Mouse (Mus musculus) kidney, adult 8-10 months (tissue): Measurements from ENCODE around the gene Pcid2.

Source experiments
- DNase-seq, 2 experiments: peaks; one replicate each; pipeline ENCODE4 v3.0.0; 2022

Pcid2 gene

DNA sequence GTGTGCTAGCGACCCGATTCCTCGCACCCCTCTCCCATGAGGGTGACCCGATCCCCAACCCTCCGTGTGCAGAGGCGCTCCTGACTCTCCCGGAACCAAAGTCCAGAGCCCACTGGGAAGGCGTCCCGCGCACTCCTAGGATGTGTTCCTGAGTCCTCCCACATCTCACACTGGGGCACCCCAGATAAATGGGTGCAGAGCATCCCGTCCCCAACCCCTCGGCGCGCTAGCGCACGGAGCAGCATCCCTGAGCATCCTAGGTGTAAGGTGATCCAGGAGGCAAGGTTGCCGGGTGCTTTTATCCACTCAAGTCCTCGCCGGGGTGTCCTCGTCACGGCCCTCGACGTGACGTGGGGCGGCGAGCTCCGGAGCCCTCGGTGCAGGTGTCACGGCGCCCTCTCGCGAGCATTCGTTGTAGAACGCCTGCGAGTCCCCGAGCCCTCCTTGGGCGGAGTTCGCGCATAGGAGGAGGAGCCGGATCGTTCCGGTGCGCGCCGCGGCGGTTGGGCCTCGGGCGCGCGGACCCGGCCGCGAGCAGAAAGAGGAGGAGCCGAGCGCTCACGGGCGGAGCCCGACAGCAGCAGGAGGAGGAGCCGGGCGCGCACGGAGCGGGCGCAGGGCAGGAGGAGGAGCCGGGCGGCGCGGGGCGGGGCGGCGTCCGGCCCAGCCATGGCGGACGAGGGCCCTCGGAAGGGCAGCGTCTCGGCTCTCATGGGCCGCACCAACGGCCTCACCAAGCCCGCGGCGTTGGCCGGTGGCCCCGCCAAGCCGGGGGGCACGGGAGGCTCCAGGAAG lies at the start of gene Pcid2, which contains the start of gene Cul4a:
TSS of gene Pcid2 (minus strand) at position 373 of the 795 bp plus-strand sequence.
TSS of gene Cul4a (plus strand) at position 535 of the 795 bp plus-strand sequence.
- DNase-seq: peak; percentile 96

DNA sequence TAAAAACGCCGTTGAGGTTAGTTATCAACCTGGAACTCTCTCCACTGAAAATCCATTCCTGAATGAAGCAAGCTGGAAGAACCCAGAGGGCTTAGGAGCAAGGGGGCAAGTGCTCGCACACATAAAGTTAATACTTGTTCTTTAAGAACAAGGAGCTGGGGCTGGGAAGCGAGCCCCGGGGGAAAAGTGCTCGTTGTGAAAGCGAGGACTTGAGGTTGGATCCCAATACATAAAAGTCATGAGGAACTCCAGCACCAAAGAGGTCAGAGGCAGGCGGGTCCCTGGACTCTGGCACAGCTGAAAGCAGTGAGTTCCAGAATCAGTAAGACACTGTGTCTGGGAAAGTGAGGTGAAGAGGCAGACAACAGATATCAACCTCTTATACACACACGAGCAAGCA lies 48.8 kb upstream of the Pcid2 start:
- no peak for DNase-seq

DNA sequence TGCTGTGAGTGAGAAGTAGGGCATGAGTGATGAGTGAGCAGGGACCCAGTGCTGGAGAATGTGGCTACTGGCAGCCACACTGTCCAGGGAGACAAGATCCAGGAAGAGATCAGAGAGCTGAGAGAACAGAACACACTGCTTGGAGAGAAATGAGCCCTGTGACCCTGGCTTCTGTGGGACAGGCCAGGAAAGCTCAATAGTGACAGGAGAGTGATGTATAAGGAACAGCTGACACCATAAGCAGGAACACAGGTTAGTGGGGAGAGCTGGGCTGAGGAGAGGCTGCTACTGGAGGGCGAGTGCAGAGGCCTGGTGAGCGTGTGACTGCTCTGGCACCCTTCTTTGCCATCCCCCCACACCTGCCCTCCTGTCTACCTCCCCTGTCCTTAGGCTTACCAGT lies 45.7 kb upstream of the Pcid2 start:
- DNase-seq: no peak

DNA sequence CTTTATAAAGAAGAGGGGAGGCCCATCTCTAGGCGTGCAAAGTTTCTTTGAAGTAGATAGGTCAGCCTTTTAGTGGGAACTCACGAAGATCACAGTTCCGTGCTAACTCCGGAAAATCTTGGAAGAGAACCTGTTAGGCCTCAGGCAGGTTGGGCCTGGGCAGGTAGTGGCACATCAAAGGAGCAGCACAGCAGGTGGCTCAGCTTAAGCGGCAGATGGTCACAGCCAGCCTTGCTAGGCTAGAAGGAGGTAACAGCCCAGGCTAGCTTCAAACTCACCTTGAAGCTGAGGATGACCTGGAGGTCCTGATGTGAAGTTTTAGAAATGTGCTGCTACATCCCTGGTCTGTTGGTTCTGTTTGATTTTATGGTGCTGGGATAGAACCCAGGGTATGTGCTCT lies 44.6 kb upstream of the Pcid2 start:
- DNase-seq: no peak

DNA sequence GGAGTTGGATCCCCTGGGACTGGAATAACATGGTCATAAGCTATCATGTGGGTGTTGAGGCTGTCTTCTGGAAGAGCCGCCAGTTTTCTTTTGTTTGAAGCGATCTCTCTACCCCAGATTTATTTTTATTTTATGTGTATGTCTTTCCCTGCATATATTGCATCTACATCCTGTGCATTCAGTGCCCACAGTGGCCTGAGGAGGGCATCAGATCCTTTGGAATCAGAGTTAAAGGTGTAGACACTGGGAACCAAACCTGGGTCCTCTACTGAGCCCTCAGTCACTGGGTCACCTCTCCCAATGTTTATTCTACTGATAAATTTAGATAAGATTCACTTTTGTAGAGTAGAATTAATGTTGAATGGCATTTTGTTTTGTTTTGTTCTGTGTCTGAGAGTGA lies 44.0 kb upstream of the Pcid2 start:
- DNase-seq: no peak

DNA sequence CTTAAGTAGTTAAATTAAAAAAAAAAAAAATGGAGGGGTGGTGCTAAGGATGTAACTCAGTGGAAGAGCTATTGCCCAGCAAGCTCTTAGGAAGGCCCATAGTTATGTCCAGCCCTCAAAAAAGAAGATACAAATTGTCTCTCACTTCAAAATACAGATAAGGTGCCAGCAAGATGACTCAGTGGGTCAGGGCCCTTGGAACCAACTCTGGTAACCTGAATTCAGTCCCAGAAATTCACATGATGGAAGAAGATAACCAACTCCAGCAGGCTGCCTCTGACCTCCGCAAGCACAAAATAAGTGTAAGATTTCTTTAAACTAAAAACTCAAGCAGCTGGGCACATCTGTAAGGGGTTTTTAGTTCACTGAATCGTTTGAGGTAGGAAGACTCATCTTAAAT lies 43.2 kb upstream of the Pcid2 start:
- no peak for DNase-seq

DNA sequence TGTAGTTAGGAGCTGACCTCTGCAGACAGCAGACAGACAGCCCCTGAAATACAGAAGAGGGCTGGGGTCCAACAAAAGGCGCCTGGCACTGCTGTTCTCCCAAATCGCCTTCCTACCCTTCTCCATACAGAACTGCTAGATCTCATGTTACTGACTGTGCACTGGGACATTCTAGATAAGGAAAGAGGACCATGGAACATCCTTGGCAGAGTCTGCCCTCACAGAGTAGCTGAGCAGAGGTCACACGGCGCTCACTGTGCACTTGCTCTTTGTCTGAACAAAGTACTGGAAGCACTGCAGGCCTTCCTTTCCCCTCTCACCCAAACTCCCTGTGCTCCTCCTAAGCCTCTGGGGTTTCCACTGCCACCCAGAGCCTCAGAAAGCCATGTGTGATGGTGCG lies 36.4 kb upstream of the Pcid2 start:
- no peak for DNase-seq

DNA sequence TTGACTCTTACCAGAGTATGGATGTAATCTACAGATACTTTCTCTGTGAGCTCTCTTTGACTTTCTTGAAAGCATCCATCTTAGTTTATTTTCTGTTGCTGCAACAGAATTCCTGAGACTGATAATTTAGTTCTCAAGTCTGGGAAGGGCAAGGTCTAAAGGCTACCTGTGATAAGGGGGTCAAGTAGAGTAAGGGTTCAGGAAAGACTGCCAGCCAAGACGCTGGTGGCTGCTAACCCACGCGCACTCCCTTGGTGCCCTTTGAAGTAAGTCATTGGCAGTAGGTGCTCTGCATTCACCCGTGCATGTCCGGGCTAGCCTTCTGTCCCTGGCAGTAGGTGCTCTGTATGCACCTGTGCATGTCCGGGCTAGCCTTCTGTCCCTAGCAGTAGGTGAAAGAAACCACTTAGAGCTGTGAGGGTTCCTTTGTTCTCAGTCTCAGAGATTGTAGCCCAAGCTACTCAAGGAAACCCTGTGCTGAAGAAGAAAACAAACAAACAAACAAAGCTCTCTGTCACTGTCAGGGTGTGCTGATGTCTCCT lies 34.5 kb upstream of the Pcid2 start:
- DNase-seq: no peak

DNA sequence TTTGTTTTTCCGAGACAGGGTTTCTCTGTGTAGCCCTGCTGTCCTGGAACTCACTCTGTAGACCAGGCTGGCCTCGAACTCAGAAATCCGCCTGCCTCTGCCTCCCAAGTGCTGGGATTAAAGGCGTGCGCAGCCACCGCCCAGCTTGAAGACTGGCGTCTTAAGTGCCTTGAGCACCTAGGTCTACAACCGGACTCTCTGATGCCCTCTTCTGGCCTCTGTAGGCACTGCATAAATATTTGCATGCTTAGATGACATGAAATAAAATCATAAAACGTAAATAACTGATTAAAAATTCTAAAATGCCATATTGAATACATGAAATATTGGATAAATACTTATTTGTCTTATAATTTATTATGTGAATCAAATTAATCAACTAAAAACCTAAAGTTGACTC lies 27.0 kb upstream of the Pcid2 start:
- DNase-seq: peak; percentile 39 to 74

DNA sequence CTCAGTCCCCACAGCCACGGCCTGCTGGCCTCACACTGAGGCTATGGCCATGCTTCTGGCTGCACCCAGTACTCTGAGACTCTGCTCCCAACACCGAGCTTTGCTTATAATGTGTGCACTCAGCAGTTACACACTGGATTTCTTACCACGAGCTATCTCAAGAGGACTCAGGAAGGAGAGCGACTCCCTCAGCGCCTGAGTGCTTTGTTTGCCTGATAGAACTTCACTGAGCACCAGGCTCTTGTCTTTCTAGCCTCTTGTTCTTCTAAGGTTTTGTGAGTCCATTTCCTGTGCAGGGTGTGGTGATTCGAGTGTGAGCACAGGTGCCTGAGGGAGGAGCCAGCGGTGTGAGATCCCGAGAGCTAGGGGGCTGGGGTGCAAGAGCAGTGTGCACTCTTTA lies 19.6 kb upstream of the Pcid2 start:
- no peak for DNase-seq

DNA sequence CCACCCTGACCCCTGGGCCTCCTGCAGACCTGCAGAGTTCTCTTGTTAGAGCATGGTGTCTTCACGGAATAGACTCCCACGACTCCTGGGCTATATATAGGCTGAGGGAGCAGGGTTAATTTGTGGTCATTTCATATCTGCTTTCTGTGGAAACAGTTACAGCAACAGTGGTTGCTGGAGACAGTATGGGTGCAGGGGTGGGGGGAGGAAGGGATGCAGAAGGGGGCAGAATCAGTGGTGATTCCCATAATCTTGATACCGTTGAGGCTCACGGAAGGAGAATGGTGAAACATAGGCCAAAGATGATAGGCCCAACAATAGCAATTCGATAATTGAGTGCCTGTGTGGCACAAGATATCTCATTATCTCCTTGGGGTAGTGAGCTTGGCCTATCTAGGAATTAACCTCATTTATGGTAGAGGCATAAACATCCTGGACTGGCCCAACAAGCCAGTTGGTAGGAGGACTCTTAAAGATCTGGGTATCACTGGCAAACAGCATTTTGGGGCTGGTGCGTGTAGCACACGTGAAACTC lies 17.7 kb upstream of the Pcid2 start:
- no peak for DNase-seq

DNA sequence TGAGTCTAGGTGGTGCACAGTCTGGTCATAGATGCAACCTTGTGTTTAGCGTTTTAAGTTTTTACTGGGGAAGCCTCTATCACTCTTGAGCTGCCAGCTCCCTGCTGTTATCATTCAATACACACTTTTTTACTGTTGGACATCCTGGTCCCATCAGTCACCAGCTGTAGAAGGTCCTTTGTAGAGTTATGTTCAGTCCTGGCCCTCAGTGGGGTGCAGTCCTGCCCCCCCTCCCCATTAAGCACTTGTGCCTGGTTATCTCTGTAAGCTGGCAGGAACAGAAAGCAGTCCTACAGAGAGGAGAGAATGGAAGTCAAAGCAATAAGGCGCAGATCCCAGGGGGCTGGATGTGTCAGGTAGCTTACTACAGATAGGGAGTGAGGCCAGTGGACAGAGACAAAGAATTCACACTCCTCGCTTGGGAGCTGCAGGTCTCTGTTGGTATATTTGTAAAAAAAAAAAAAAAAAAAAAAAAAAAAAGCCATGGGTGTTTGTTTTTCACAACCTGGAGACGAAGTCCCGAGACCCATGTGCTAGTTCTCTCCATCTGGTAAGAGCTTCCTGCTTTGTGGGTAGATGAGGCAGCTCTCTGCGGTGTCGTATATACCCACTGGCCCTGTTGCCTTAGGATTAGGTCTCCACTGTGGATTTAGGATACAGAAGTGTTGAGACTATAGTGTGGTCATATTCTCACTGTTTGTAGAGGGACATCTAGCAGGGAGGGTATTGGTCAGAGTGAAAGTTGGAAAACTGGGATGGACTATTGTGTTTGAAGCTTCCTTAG lies 15.8 kb upstream of the Pcid2 start:
- no peak for DNase-seq

DNA sequence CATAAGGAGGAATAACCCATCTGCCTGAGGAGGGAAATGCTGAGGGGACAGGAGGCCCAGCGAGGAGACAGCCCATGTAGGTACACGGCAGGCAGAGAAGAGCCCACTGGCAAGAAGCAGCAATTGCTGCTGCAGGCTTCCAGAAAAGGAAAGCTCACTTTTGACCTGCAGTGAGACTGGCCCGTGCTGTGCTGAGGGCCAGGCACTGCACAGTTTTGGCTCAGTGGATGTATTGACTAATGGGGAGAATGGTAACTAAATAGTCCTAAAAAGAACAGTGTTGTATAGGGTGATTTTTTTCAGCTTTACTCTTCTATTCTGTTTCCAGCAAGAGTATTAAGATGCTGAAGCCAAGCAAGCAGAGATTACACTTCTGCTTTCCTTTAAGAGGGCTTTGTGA lies 13.3 kb upstream of the Pcid2 start:
- no peak for DNase-seq

DNA sequence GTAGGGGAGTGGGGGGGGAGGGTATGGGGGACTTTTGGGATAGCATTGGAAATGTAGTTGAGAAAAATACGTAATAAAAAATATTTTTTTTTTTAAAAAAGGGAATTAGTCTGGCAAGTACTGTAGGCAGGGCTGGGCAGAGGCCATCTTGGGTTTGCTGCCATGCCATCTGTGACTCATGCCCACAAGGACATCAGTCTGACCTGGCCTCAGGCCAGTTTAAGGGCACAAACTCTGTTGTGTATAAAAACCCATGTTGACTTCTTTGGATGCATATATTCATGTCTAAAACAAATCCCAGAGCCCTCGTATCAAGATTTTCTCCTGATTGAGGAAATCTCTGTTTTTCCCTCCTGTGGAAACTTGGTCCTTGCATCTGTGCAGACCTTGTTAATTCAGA lies 11.8 kb upstream of the Pcid2 start:
- DNase-seq: no peak

DNA sequence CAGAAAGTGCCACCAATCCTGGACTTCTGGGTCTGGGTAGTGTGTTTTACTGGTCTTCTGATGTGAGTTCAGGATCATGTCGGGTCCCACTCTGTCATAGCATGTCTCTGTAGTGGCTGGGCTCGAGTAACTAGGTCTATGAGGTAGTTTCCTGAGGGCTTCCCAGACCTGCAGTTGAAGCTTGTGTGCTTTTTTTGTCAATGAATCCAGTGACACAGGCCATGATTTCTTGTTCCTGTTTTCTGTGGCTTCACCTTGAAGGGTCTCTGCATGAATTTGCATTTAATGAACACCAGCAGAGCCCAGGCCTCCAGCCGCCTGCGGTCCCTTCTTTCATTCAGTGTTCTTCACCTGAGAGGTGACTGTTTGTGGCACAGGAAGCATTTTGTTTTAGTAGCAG lies 8.0 kb upstream of the Pcid2 start:
- DNase-seq: no peak

DNA sequence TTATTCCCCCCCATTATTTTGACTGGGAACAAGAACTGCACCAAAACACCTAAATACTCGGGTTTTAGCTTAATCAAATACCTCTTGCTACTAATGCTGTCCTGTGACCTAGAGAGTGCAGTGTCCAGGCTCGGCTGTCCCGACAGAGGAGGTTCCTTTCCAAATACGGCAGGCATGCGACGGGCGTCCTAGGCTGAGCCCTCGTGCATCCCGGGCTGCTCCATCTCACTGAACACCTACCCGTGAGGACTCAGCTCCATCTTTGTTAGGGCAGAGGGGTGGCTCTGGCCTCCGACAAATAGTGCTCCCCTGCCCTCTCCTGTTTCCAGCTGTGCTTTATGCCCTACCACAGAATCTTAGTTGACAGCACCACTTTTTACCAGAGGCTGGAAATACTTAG lies 6.7 kb upstream of the Pcid2 start:
- no peak for DNase-seq

DNA sequence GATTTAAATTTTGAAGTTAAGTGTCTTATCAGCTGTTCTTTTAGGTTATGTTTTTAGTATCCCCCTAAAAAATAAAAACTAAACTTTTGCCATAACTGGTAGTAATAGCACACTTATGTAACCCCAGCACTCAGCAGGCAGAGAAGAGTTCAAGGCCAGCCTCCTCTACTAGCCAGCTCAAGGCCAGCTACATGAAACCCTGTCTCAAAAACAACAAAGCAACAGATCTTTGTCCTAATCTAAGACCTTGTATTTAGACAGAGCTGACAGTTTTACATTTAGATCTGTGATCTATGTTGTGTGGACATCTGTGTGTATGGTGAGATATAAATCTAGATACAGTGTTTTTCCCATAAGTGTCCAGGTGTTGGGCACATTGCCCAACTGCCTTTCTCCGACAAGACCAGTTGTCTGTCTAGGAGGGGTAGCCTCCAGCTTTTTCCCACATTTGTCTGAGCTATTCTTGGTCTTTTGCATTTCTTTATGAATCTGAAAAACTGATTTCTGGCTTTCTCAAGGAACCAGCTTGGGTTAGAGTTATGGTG lies 4.2 kb upstream of the Pcid2 start:
- no peak for DNase-seq

DNA sequence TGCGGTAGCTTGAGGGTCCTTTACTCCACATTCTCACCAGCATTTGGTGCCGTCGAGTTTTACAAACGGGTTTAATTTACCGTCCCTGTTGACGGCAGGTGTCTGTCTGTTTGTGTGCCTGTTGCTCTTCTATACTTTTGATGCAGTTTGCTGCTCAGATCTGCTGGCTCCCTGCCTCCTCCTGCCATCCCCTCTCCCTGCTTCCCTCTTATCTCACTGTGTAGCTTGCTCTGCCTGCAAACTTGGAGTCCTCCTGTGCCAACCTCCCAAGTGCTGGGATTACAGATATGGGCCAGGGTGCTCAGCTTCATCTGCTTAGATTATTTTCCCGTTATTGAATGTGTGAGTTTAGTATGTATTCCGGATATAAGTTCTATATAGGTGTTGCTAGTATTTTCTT lies 3.7 kb upstream of the Pcid2 start:
- DNase-seq: no peak

DNA sequence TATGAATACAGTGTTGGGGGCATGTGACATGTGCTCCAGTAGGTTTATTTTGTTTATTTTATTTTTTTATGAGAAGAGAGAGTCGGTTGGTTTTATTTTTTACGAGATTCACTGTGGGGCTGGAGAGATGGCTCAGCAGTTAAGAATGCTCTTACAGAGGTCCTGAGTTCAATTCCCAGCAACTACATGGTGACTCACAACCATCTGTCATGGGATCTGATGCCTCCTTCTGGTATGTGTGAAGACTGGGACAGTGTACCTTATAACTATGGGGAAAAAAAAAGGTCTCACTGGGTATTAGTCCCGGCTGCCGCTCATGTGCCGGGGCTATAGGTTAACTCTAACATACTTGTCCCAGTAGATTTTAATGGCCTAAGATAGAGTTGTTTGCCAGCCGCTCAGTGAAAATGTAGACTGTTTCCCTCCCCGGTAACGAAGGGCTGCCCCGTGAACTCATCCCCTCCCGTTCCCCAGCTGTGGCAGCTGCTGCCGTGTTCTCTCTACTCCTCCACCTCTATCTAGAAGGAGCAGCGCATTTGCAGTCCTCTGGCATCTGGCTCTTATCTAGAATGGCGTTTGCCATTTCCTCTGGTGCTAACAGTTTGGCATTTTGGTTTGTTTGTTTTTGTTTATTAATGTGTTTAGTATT lies 2.9 kb upstream of the Pcid2 start:
- no peak for DNase-seq

DNA sequence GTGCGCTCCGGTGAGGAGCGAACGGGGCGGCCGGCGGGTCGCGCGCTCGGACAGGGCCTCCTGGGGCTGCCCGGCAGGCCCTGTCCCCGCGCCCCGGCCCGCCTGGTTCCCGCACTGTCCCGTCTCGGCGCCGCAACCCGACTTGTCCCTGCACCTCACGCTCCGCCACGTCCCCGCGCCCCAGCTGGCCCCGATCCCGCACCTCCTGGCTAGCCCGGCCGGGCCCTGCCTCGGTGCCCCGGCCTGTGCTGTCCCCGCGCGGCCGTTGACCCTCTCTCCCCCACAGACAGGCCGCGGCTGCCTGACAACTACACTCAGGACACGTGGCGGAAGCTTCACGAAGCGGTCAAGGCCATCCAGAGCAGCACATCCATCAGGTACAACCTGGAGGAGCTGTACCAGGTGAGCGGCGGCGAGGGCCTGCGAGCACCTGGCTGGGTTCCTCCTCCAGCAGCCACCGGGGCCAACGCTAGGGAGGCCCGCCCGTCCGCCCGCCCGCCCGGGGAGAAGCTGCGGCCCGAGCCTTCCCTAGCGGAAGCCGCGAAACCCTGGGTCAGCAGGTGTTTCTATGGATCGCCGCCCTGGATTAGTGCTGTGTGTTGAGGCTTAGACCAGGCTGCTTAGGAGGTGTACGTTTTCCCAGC lies 771 bp upstream of the Pcid2 start:
- peak; percentile 43 to 56 for DNase-seq

DNA sequence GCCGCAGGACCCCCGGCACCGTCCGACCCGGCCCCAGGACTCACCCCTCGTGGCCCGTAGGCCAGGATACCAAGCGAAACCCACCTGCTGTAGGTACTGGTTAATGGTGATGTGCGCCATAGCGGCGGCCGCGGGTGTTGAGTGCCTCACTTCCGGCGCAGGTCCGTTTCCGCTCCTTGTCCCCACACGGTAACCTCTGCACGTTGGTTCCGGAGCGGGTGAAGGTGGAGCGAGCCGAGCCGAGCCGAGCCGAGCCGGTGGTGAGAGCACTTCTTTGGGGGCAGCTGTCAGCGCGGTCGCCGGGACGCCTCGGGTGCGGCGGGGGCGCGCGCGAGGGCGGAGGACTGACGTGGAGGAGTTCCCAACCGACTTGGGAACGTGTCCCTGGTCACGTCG lies 570 bp downstream of the Pcid2 start:
- peak; percentile 85 to 90 for DNase-seq

DNA sequence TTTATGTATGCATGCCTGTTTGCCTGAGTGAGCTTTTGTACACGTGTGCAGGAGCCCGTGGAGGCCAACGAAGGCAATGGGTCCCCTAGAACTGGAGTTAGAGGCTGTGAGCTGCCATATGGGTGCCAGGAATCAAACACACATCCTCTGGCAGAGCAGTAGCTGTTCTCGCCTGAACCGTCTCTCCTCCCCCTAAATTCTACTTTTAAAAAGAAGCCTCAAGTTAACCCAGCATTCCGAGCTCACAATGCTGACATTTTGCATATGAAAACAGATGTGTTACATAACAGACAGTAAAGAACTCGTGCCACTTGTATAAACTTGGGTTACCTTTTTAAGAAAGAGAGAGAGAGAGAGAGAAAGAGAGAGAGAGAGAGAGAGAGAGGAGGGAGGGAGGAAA lies 27.7 kb downstream of the Pcid2 start:
- DNase-seq: no peak
